Mouse (Mus musculus): ENCODE results near the gene Zfp651.

Zfp651 gene

GRCm38 (mm10) chr9:121810081-121810821 is 51.1 kb downstream of the Zfp651 start:
- DNase-seq (ENCODE audit: low spot score), result no peak

GRCm38 (mm10) chr9:121815183-121815582 is 56.1 kb downstream of the Zfp651 start:
- DNase-seq (ENCODE audit: low spot score), result no peak

- no peak for DNase-seq (ENCODE audit: low spot score)
Observed at GRCm38 (mm10) chr9:121819073-121819770, 60.1 kb downstream of the Zfp651 start.

GRCm38 (mm10) chr9:121819771-121820471 is 60.8 kb downstream of the Zfp651 start:
- DNase-seq (ENCODE audit: low spot score), result no peak

GRCm38 (mm10) chr9:121820765-121821164 is 61.6 kb downstream of the Zfp651 start:
- no peak for DNase-seq (ENCODE audit: low spot score)
